23 mouse cellular contexts compared by ENCODE assay signal in the genomic region with DNA sequence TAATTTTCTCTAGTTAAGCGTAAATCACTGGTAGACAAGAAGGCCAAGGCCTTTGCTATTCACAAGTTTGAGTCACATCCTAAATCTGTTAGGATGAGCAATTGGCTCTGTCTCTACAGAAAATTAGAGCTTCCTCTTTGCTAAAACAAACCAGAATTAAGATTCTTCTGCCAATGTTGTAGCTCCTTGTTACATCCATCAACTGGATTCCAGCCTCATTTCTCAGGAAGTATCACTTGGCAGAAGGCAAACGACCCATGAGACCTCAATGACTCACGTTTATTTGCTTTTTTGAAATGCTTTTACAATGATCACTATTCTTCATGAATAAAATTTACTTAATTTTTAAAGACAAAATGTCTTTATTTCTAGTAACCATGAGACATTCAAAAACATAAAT.
DNase-seq lines count a peak whose midpoint lies in the region; ATAC-seq and TF ChIP-seq lines count a peak whose summit lies in the region.
"Had no signal": no experiment of that assay in that cellular context is flagged by ENCODE, and none has a peak within 500 bp of the region (broad histone marks: within the 10 kb centered on the region; RNA-seq: fewer than 3 reads in every experiment).

No protein-coding gene starts in this region.

- H3K36me3 ChIP-seq in kidney, postnatal 0 days (ENCODE audit: insufficient read depth, low read length), result no peaks in the 10 kb centered on the region
- H3K36me3 ChIP-seq: embryonic facial prominence, embryonic 13.5 days; heart, embryonic 12.5 days; hindbrain, embryonic 12.5 days; limb, embryonic 13.5 days; liver, embryonic 12.5 days; midbrain, embryonic 13.5 days had no signal

- H3K9me3 ChIP-seq in kidney, postnatal 0 days (replicated peaks; ENCODE audit: low read length), result no peaks in the 10 kb centered on the region
- H3K9me3 ChIP-seq: embryonic facial prominence, embryonic 13.5 days; heart, embryonic 12.5 days; hindbrain, embryonic 12.5 days; liver, embryonic 12.5 days; midbrain, embryonic 13.5 days had no signal

- no peaks in the 10 kb centered on the region for H3K27me3 ChIP-seq in kidney, postnatal 0 days (ENCODE audit: insufficient read depth, low read length)
- H3K27me3 ChIP-seq: embryonic facial prominence, embryonic 13.5 days; heart, embryonic 12.5 days; limb, embryonic 13.5 days; liver, embryonic 12.5 days; megakaryocyte, embryonic 14.5 days; midbrain, embryonic 13.5 days had no signal

- H3K9ac ChIP-seq in kidney, postnatal 0 days (ENCODE audit: low read depth, low read length), result no peak overlapping the region
- H3K9ac ChIP-seq: embryonic facial prominence, embryonic 13.5 days; heart, embryonic 12.5 days; hindbrain, embryonic 12.5 days; limb, embryonic 13.5 days; liver, embryonic 12.5 days; midbrain, embryonic 13.5 days had no signal

- no peak overlapping the region for H3K4me2 ChIP-seq in kidney, postnatal 0 days (ENCODE audit: low read length)
- H3K4me2 ChIP-seq: embryonic facial prominence, embryonic 13.5 days; heart, embryonic 12.5 days; hindbrain, embryonic 12.5 days; limb, embryonic 13.5 days; liver, embryonic 12.5 days; midbrain, embryonic 13.5 days had no signal

- WGBS in kidney, postnatal 0 days, result 56% methylated on average over 3 of the region's 3 CpGs

- H3K4me1 ChIP-seq in kidney, postnatal 0 days (replicated peaks; ENCODE audit: insufficient read depth, low read length), result no peaks in the 10 kb centered on the region
- H3K4me1 ChIP-seq: embryonic facial prominence, embryonic 13.5 days; heart, embryonic 12.5 days; hindbrain, embryonic 12.5 days; liver, embryonic 12.5 days; megakaryocyte, embryonic 14.5 days; midbrain, embryonic 13.5 days had no signal

- H3K27ac ChIP-seq in kidney, postnatal 0 days, result no peak overlapping the region
- H3K27ac ChIP-seq: embryonic facial prominence, embryonic 13.5 days; hindbrain, embryonic 12.5 days; limb, embryonic 13.5 days; liver, embryonic 12.5 days; midbrain, embryonic 13.5 days had no signal

- peak; percentile 6 for DNase-seq in gastrocnemius, adult 18-20 months (ENCODE audit: low spot score)
- no peak for DNase-seq in gastrocnemius, postnatal 10 days
- DNase-seq in kidney, postnatal 0 days (ENCODE audit: low spot score), result peak; percentile 58
- no peak for DNase-seq in kidney, adult 18-20 months
- peak; percentile 62 for DNase-seq in Muller cell, postnatal 12 days (ENCODE audit: inconsistent ontology term)
- peak; percentile 35 for DNase-seq in fibroblast of lung, adult 2 months (ENCODE audit: low read depth)
- no peak for DNase-seq in adipocyte (ENCODE audit: low spot score)
- DNase-seq: adrenal gland, adult 8-10 months; cerebellum, postnatal 25 days; kidney, adult 11 months; layer of hippocampus, adult 9-11 months; lung, adult 18-20 months; thymus, adult 18-20 months; thymus, postnatal 4 days had no signal

- H3K4me3 ChIP-seq in kidney, postnatal 0 days (replicated peaks; ENCODE audit: low read depth, low read length), result no peak overlapping the region
- H3K4me3 ChIP-seq: embryonic facial prominence, embryonic 13.5 days; heart, embryonic 12.5 days; hindbrain, embryonic 12.5 days; limb, embryonic 13.5 days; liver, embryonic 12.5 days; megakaryocyte, embryonic 14.5 days; midbrain, embryonic 13.5 days had no signal

- ATAC-seq in kidney, postnatal 0 days (replicated peaks; ENCODE audit: low FRiP score, low read depth), result no peak
- no peak for ATAC-seq in inflammation-experienced regulatory T-cells, adult 6 months
- ATAC-seq: forebrain, embryonic 16.5 days; liver, embryonic 12.5 days; midbrain, embryonic 13.5 days had no signal

- no peak for TF ChIP-seq CTCF in kidney, postnatal 0 days (IDR thresholded peaks at IDR 0.05; ENCODE audit: low read depth)

Comparison
In these comparisons a context has a peak if more than half of its experiments do, and no peak if none do; other contexts are left out.
1. DNase-seq: peak in gastrocnemius, adult 18-20 months (single experiment), kidney, postnatal 0 days (single experiment), Muller cell, postnatal 12 days (single experiment) and fibroblast of lung, adult 2 months (single experiment); none in gastrocnemius, postnatal 10 days (single experiment), kidney, adult 18-20 months (single experiment) and adipocyte (single experiment).